Mouse (Mus musculus) cerebellum, adult 2 months (tissue): ENCODE measurements around the gene Paics. TPM values are rescaled to one million over a fixed set of nuclear protein-coding genes. Genes with fewer than 3 reads are reported as not detected.
"Not testable (repeated sequence)": the region's sequence is repeated elsewhere in the genome, so short reads cannot be mapped to it uniquely, and the experiment has no call there.

Experiments
- DNase-seq, 2 experiments: peaks; one replicate each; pipeline ENCODE4 v3.0.0; 2021
- H3K27ac ChIP-seq: fragments of 200-500 bp; 2 replicates; pipeline ENCODE4 v1.5.1; 2012; ENCODE audit warnings: low read length, control low read depth, inconsistent platforms; ENCODE audit not compliant: insufficient read depth
- H3K27me3 ChIP-seq: fragments of 200-500 bp; 2 replicates; pipeline ENCODE4 v1.6.1; 2012; ENCODE audit warnings: inconsistent platforms, mild to moderate bottlenecking, low read length, moderate library complexity; ENCODE audit not compliant: control insufficient read depth, insufficient read depth
- H3K4me1 ChIP-seq: fragments of 200-500 bp; 2 replicates; pipeline ENCODE4 v1.6.1; 2011; ENCODE audit warnings: low read length; ENCODE audit not compliant: control insufficient read depth, insufficient read depth
- H3K4me3 ChIP-seq: fragments of 200-500 bp; replicated peaks from 2 replicates; pipeline ENCODE3; 2011; ENCODE audit warnings: mild to moderate bottlenecking, low read depth, low read length, control low read depth; ENCODE audit not compliant: insufficient read depth
- CTCF ChIP-seq: fragments of 200-500 bp; IDR thresholded peaks from 2 replicates; pipeline ENCODE4 v1.5.1; 2011; ENCODE audit warnings: low read depth, mild to moderate bottlenecking, control low read depth, low read length, moderate library complexity, borderline replicate concordance; ENCODE audit not compliant: insufficient read depth
- POLR2A ChIP-seq: fragments of 200-500 bp; IDR thresholded peaks from 2 replicates; pipeline ENCODE4 v1.6.1; 2011; ENCODE audit warnings: low read length, control low read depth, borderline replicate concordance; ENCODE audit not compliant: insufficient read depth
- WGBS: fragments of 180-500 bp; shearing (Covaris S2); methylation state at CpG from one replicate; pipeline ENCODE4 v1.1.7; 2018; 5-methylcytosine and 5-hydroxymethylcytosine counted together
- polyA plus RNA-seq: library from polyadenylated mRNA; depleted of rRNA; stranded (reverse); fragments of >200 nt; gene quantifications from 2 replicates; pipeline ENCODE4 v1.2.3, GENCODE M21; 2012

The Paics gene
- polyA plus RNA-seq, 1 experiment, result 95.0 TPM

GRCm38 (mm10) chr5:76954271-76954900 is 3.3 kb downstream of the Paics start:
- DNase-seq, result no peak
- WGBS, result 48% methylated on average over 6 of the region's 6 CpGs
- TF ChIP-seq POLR2A, result no peak
- TF ChIP-seq CTCF, result no peak
- no peak overlapping the region for H3K4me3 ChIP-seq
- no peaks in the 10 kb centered on the region for H3K27me3 ChIP-seq
- H3K27ac ChIP-seq, result no peak overlapping the region
- H3K4me1 ChIP-seq, result no peaks in the 10 kb centered on the region

GRCm38 (mm10) chr5:76955474-76955873 is 4.4 kb downstream of the Paics start:
- DNase-seq, result no peak
- no peaks in the 10 kb centered on the region for H3K4me1 ChIP-seq
- H3K27ac ChIP-seq, result no peak overlapping the region
- TF ChIP-seq POLR2A (no peak), CTCF (no peak)
- no peak overlapping the region for H3K4me3 ChIP-seq
- 85% methylated on average over 4 of the region's 4 CpGs for WGBS
- no peaks in the 10 kb centered on the region for H3K27me3 ChIP-seq

DNA sequence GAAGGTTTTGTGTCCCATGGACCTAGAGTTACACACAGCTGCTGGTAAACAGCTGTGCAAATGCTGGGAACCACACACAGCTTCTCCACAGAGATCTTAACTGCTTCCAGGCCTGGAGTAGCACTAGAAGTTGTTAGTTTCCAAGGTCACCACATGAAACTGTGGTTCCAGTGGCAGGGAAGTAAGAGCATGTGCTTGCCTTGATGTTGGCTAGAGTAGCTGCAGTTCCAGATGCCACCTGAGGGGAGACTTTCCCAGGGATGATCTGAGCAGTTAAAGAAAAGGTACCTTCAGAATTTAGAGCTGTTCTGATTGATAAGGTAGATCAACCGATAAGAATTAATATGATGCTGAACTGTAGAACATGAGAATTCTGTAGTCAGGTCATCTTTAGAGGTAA is 6.8 kb downstream of the Paics start:
- Histone ChIP-seq H3K27ac (no peak overlapping the region), H3K27me3 (no peaks in the 10 kb centered on the region), H3K4me3 (no peak overlapping the region), H3K4me1 (no peaks in the 10 kb centered on the region)
- no peak for DNase-seq
- 94% methylated on average over 1 of the region's 1 CpGs for WGBS
- TF ChIP-seq CTCF, result no peak
- TF ChIP-seq POLR2A, result no peak

- TF ChIP-seq POLR2A (no peak), CTCF (no peak)
- 84% methylated on average over 5 of the region's 5 CpGs for WGBS
- no peak for DNase-seq
- Histone ChIP-seq H3K4me1 (no peaks in the 10 kb centered on the region), H3K4me3 (no peak overlapping the region), H3K27me3 (no peaks in the 10 kb centered on the region), H3K27ac (no peak overlapping the region)
Observed at GRCm38 (mm10) chr5:76959587-76959986, 8.5 kb downstream of the Paics start.

- Histone ChIP-seq H3K4me3 (no peak overlapping the region), H3K27me3 (no peaks in the 10 kb centered on the region), H3K27ac (no peak overlapping the region), H3K4me1 (no peaks in the 10 kb centered on the region)
- TF ChIP-seq POLR2A (no peak), CTCF (no peak)
- DNase-seq, result no peak
- WGBS, result 81% methylated on average over 11 of the region's 11 CpGs
Observed at GRCm38 (mm10) chr5:76962545-76962944, 11.4 kb downstream of the Paics start.

DNA sequence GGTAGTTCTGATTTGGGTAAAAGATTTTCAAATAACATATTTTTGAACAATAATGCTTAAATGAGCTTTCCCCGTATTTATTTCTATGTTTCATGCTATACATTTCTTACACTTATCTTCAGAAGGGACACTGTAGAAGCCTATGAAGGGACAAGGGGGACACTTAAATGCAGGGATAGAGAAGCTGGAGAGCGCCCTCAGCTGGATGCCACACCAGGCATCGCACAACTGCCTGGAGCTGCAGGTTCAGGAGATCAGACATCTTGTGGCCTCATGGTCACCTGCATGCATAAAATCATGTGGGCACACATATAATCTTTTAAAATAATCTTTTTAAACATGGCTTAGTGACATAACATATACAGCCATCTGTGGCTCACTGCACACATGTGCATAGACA is 13.5 kb downstream of the Paics start:
- Histone ChIP-seq H3K4me3 (no peak overlapping the region), H3K4me1 (no peaks in the 10 kb centered on the region), H3K27me3 (no peaks in the 10 kb centered on the region), H3K27ac (no peak overlapping the region)
- TF ChIP-seq POLR2A (no peak), CTCF (no peak)
- no peak for DNase-seq
- whole genome bisulfite sequencing, result 88% methylated on average over 3 of the region's 3 CpGs

- no peaks in the 10 kb centered on the region; the same call in 1 of the 2 replicates for H3K4me1 ChIP-seq
- WGBS, result 15% methylated on average over 5 of the region's 5 CpGs
- no peak overlapping the region for H3K27ac ChIP-seq
- no peak for DNase-seq
- TF ChIP-seq CTCF, result no peak
- TF ChIP-seq POLR2A, result no peak
- no peak overlapping the region for H3K4me3 ChIP-seq
- H3K27me3 ChIP-seq, result no peaks in the 10 kb centered on the region
Observed at GRCm38 (mm10) chr5:76969250-76969649, 18.1 kb downstream of the Paics start.

DNA sequence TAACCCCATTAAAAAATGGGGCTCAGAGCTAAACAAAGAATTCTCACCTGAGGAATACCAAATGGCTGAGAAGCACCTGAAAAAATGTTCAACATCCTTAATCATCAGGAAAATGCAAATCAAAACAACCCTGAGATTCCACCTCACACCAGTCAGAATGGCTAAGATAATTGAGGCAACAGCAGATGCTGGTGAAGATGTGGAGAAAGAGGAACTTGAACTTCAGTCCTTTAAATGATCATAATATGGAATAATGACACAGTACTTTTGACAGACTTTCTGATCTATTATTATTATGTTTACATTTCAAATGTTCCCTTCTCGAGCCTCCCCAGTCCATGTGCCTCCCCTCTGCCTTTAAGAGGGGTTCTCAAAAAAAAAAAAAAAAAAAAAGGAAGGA is 20.0 kb downstream of the Paics start:
- not testable (repeated sequence) for DNase-seq
- 89% methylated on average over 1 of the region's 1 CpGs for WGBS

More for the DNA sequence above, 20.0 kb downstream of the Paics start:
- H3K27ac ChIP-seq, H3K27me3 ChIP-seq, H3K4me3 ChIP-seq, H3K4me1 ChIP-seq: not testable (repeated sequence)
